21 mouse cellular contexts compared by ENCODE assay signal in genomic region chr13:59639368-59640177, GRCm38 (mm10). TPM values are rescaled to one million over a fixed set of nuclear protein-coding genes. Genes with fewer than 3 reads are reported as not detected.
A peak's percentile ranks its signal among the peaks of the same experiment; 100 is the strongest.
DNase-seq lines count a peak whose midpoint lies in the region; ATAC-seq and TF ChIP-seq lines count a peak whose summit lies in the region.
"Had no signal": no experiment of that assay in that cellular context is flagged by ENCODE, and none has a peak within 500 bp of the region (broad histone marks: within the 10 kb centered on the region; RNA-seq: fewer than 3 reads in every experiment).

No protein-coding gene starts in this region.

- ATAC-seq in frontal cortex, adult (ENCODE audit: low TSS enrichment): peak; percentile 28; the same call in 1 of the 2 replicates
- ATAC-seq in liver, embryonic 13.5 days (ENCODE audit: low read depth): peak; percentile 60
- no peak for ATAC-seq in kidney, embryonic 14.5 days (ENCODE audit: low FRiP score, low TSS enrichment)
- no peak for ATAC-seq in forebrain, embryonic 14.5 days
- ATAC-seq in midbrain, postnatal 0 days (ENCODE audit: low FRiP score): no peak
- ATAC-seq: intestine, postnatal 0 days had no signal

- no peak overlapping the region for H3K4me3 ChIP-seq in liver, embryonic 13.5 days (replicated peaks)
- no peak overlapping the region for H3K4me3 ChIP-seq in kidney, embryonic 14.5 days (ENCODE audit: low read length)
- H3K4me3 ChIP-seq in forebrain, embryonic 14.5 days (ENCODE audit: low read depth, low read length): no peak overlapping the region
- no peak overlapping the region for H3K4me3 ChIP-seq in midbrain, postnatal 0 days (ENCODE audit: low read depth, low read length)

- WGBS in liver, embryonic 13.5 days (ENCODE audit: insufficient replicate concordance): 63% methylated on average over 16 of the region's 16 CpGs
- WGBS in kidney, embryonic 14.5 days: 89% methylated on average over 16 of the region's 16 CpGs
- 91% methylated on average over 16 of the region's 16 CpGs for WGBS in forebrain, embryonic 14.5 days
- WGBS in midbrain, postnatal 0 days: 85% methylated on average over 16 of the region's 16 CpGs

- peak overlapping the region; percentile 32 for H3K4me2 ChIP-seq in liver, embryonic 13.5 days
- no peak overlapping the region for H3K4me2 ChIP-seq in kidney, embryonic 14.5 days (replicated peaks; ENCODE audit: low read depth, low read length)
- H3K4me2 ChIP-seq in forebrain, embryonic 14.5 days (ENCODE audit: low read length): no peak overlapping the region
- no peak overlapping the region for H3K4me2 ChIP-seq in midbrain, postnatal 0 days (ENCODE audit: low read depth, low read length, poor library complexity, severe bottlenecking)
- H3K4me2 ChIP-seq: hindbrain, embryonic 14.5 days had no signal

- H3K36me3 ChIP-seq in liver, embryonic 13.5 days: peaks cover 79% of the 10 kb centered on the region
- H3K36me3 ChIP-seq in kidney, embryonic 14.5 days (ENCODE audit: control insufficient read depth, insufficient read depth, low read length): peaks cover 34% of the 10 kb centered on the region
- peaks cover 73% of the 10 kb centered on the region for H3K36me3 ChIP-seq in forebrain, embryonic 14.5 days (ENCODE audit: control insufficient read depth, insufficient read depth, low read length)
- H3K36me3 ChIP-seq in midbrain, postnatal 0 days (ENCODE audit: insufficient read depth, low read length): peaks cover 23% of the 10 kb centered on the region; the same call in 1 of the 2 replicates

- H3K9ac ChIP-seq in liver, embryonic 13.5 days: peak overlapping the region; percentile 52
- no peak overlapping the region for H3K9ac ChIP-seq in kidney, embryonic 14.5 days (ENCODE audit: low read depth, low read length)
- H3K9ac ChIP-seq in forebrain, embryonic 14.5 days (ENCODE audit: low read length): no peak overlapping the region
- no peak overlapping the region for H3K9ac ChIP-seq in midbrain, postnatal 0 days (replicated peaks; ENCODE audit: low read length, poor library complexity, severe bottlenecking)
- H3K9ac ChIP-seq: hindbrain, embryonic 14.5 days had no signal

- no peaks in the 10 kb centered on the region for H3K9me3 ChIP-seq in liver, embryonic 13.5 days (replicated peaks)
- no peaks in the 10 kb centered on the region for H3K9me3 ChIP-seq in kidney, embryonic 14.5 days (ENCODE audit: control insufficient read depth, low read length)
- H3K9me3 ChIP-seq in forebrain, embryonic 14.5 days (replicated peaks; ENCODE audit: control insufficient read depth, low read length): no peaks in the 10 kb centered on the region
- H3K9me3 ChIP-seq in midbrain, postnatal 0 days (ENCODE audit: low read length): no peaks in the 10 kb centered on the region

- peak overlapping the region; percentile 82 for H3K27ac ChIP-seq in liver, embryonic 13.5 days
- no peak overlapping the region for H3K27ac ChIP-seq in kidney, embryonic 14.5 days (ENCODE audit: low read depth, low read length)
- no peak overlapping the region for H3K27ac ChIP-seq in forebrain, embryonic 14.5 days (ENCODE audit: low read depth, low read length)
- no peak overlapping the region for H3K27ac ChIP-seq in midbrain, postnatal 0 days (ENCODE audit: low read depth, low read length)
- H3K27ac ChIP-seq: hindbrain, embryonic 14.5 days had no signal

- no peaks in the 10 kb centered on the region for H3K27me3 ChIP-seq in liver, embryonic 13.5 days
- no peaks in the 10 kb centered on the region for H3K27me3 ChIP-seq in kidney, embryonic 14.5 days (ENCODE audit: control insufficient read depth, insufficient read depth, low read length)
- H3K27me3 ChIP-seq in forebrain, embryonic 14.5 days (replicated peaks; ENCODE audit: control insufficient read depth, insufficient read depth, low read length): no peaks in the 10 kb centered on the region
- no peaks in the 10 kb centered on the region for H3K27me3 ChIP-seq in midbrain, postnatal 0 days (ENCODE audit: insufficient read depth, low read length)

- DNase-seq in frontal cortex, postnatal 25 days (ENCODE audit: low spot score in 2 of 2): no peak
- peak; percentile 6 for DNase-seq in NIH3T3 (ENCODE audit: low read depth)
- peak; percentile 85 for DNase-seq in cerebellum, adult 8-10 months
- peak; percentile 55 for DNase-seq in liver, embryonic 13.5 days
- no peak for DNase-seq in forebrain, embryonic 14.5 days (ENCODE audit: low spot score)
- DNase-seq in midbrain, postnatal 0 days (ENCODE audit: low spot score): no peak
- DNase-seq: adrenal gland, postnatal 10 days; heart, adult 11 months; heart, postnatal 10 days; kidney, postnatal 10 days; layer of hippocampus, adult 9-11 months; lung, adult 18-20 months; lung, postnatal 4 days; midbrain, embryonic 14.5 days had no signal

- H3K4me1 ChIP-seq in liver, embryonic 13.5 days (replicated peaks): peaks cover 55% of the 10 kb centered on the region
- H3K4me1 ChIP-seq in kidney, embryonic 14.5 days (ENCODE audit: control insufficient read depth, insufficient read depth, low read length): no peaks in the 10 kb centered on the region
- no peaks in the 10 kb centered on the region for H3K4me1 ChIP-seq in forebrain, embryonic 14.5 days (ENCODE audit: control insufficient read depth, insufficient read depth, low read length)
- H3K4me1 ChIP-seq in midbrain, postnatal 0 days (ENCODE audit: insufficient read depth, low read length): no peaks in the 10 kb centered on the region

- no peak for TF ChIP-seq CTCF in midbrain, postnatal 0 days (IDR thresholded peaks at IDR 0.05)

RNA-seq across cellular contexts. Expression of gene Golm1, which starts 36.0 kb away (rescaled TPM):
- polyA plus RNA-seq in liver, embryonic 13.5 days (2015; fragmentation: Nextera tagmentation; extraction: Ambion mirVana): 47.0 and 57.9 TPM in 2 replicates
- polyA plus RNA-seq in kidney, embryonic 14.5 days (2014; fragmentation: Nextera tagmentation; extraction: Ambion mirVana): 27.9 and 41.9 TPM in 2 replicates
- 50.1 and 57.7 TPM in 2 replicates for polyA plus RNA-seq in forebrain, embryonic 14.5 days (2014; fragmentation: Nextera tagmentation; extraction: Ambion mirVana)
- total RNA-seq in midbrain, postnatal 0 days (2014; rRNA removed): 13.0 and 17.1 TPM in 2 replicates
- 13.0 and 15.3 TPM in 2 replicates for polyA plus RNA-seq in midbrain, postnatal 0 days (2015; fragmentation: Nextera tagmentation; extraction: Ambion mirVana)

RNA-seq across cellular contexts. Expression of gene 4921517D22Rik, which starts 54.3 kb away (rescaled TPM):
- polyA plus RNA-seq in liver, embryonic 13.5 days (2015; fragmentation: Nextera tagmentation; extraction: Ambion mirVana): not detected in 2 replicates
- not detected in 2 replicates for polyA plus RNA-seq in kidney, embryonic 14.5 days (2014; fragmentation: Nextera tagmentation; extraction: Ambion mirVana)
- polyA plus RNA-seq in forebrain, embryonic 14.5 days (2014; fragmentation: Nextera tagmentation; extraction: Ambion mirVana): not detected in 2 replicates
- not detected in 2 replicates for total RNA-seq in midbrain, postnatal 0 days (2014; rRNA removed)
- polyA plus RNA-seq in midbrain, postnatal 0 days (2015; fragmentation: Nextera tagmentation; extraction: Ambion mirVana): not detected in 2 replicates
- total RNA-seq: adrenal gland, postnatal 10 days; ES-E14; heart, postnatal 10 days; left cerebral cortex, postnatal 14 days had no signal
- polyA plus RNA-seq: C2C12; hindbrain, embryonic 14.5 days; intestine, postnatal 0 days; midbrain, embryonic 14.5 days had no signal

RNA-seq across cellular contexts. Expression of gene Naa35, which starts 54.5 kb away (rescaled TPM):
- polyA plus RNA-seq in liver, embryonic 13.5 days (2015; fragmentation: Nextera tagmentation; extraction: Ambion mirVana): 35.8 and 43.8 TPM in 2 replicates
- 93.0 and 101 TPM in 2 replicates for polyA plus RNA-seq in kidney, embryonic 14.5 days (2014; fragmentation: Nextera tagmentation; extraction: Ambion mirVana)
- 152 and 157 TPM in 2 replicates for polyA plus RNA-seq in forebrain, embryonic 14.5 days (2014; fragmentation: Nextera tagmentation; extraction: Ambion mirVana)
- 47.2 and 72.9 TPM in 2 replicates for total RNA-seq in midbrain, postnatal 0 days (2014; rRNA removed)
- 109 and 117 TPM in 2 replicates for polyA plus RNA-seq in midbrain, postnatal 0 days (2015; fragmentation: Nextera tagmentation; extraction: Ambion mirVana)

RNA-seq across cellular contexts. Expression of gene Agtpbp1, which starts 54.5 kb away (rescaled TPM):
- polyA plus RNA-seq in liver, embryonic 13.5 days (2015; fragmentation: Nextera tagmentation; extraction: Ambion mirVana): 9.2 and 11.0 TPM in 2 replicates
- polyA plus RNA-seq in kidney, embryonic 14.5 days (2014; fragmentation: Nextera tagmentation; extraction: Ambion mirVana): 17.9 and 18.6 TPM in 2 replicates
- 51.8 and 69.6 TPM in 2 replicates for polyA plus RNA-seq in forebrain, embryonic 14.5 days (2014; fragmentation: Nextera tagmentation; extraction: Ambion mirVana)
- total RNA-seq in midbrain, postnatal 0 days (2014; rRNA removed): 125 and 129 TPM in 2 replicates
- polyA plus RNA-seq in midbrain, postnatal 0 days (2015; fragmentation: Nextera tagmentation; extraction: Ambion mirVana): 70.8 and 74.0 TPM in 2 replicates

Comparison
In these comparisons a context has a peak if more than half of its experiments do, and no peak if none do; other contexts are left out.
1. ATAC-seq: peak in frontal cortex, adult (single experiment) and liver, embryonic 13.5 days (single experiment); none in kidney, embryonic 14.5 days (single experiment), forebrain, embryonic 14.5 days (single experiment) and midbrain, postnatal 0 days (single experiment).
2. DNase-seq: peak in NIH3T3 (single experiment), cerebellum, adult 8-10 months (single experiment) and liver, embryonic 13.5 days (single experiment); none in frontal cortex, postnatal 25 days (0 of 2), forebrain, embryonic 14.5 days (single experiment) and midbrain, postnatal 0 days (single experiment).